Mouse (Mus musculus) C2C12 (cell line): Measurements from ENCODE around the gene Caprin1.

Experiments used
- CEBPB ChIP-seq: IDR thresholded peaks from one replicate; pipeline ENCODE4 v1.6.1; 2011; ENCODE audit warnings: low read depth, mild to moderate bottlenecking, control low read depth, moderate library complexity
- CTCF ChIP-seq: IDR thresholded peaks from one replicate; pipeline ENCODE4 v1.5.1; 2011; ENCODE audit not compliant: control insufficient read depth, insufficient read depth, insufficient read length
- FOSL1 ChIP-seq: IDR thresholded peaks from one replicate; pipeline ENCODE4 v1.8.0; 2011; ENCODE audit warnings: mild to moderate bottlenecking, low read length; ENCODE audit not compliant: poor library complexity, insufficient read depth, severe bottlenecking
- MAX ChIP-seq: IDR thresholded peaks from one replicate; pipeline ENCODE4 v1.6.1; 2011; ENCODE audit warnings: mild to moderate bottlenecking, control low read depth
- MYOD1 ChIP-seq: IDR thresholded peaks from one replicate; pipeline ENCODE4 v1.6.1; 2011; ENCODE audit warnings: low read depth; ENCODE audit not compliant: control insufficient read depth, insufficient read length
- MYOG ChIP-seq: IDR thresholded peaks from one replicate; pipeline ENCODE4 v1.6.1; 2011; ENCODE audit not compliant: control insufficient read depth, insufficient read length; ENCODE audit errors: extremely low read depth
- USF1 ChIP-seq: IDR thresholded peaks from one replicate; pipeline ENCODE4 v1.6.1; 2011; ENCODE audit warnings: low read depth, mild to moderate bottlenecking, control low read depth, moderate library complexity

DNA sequence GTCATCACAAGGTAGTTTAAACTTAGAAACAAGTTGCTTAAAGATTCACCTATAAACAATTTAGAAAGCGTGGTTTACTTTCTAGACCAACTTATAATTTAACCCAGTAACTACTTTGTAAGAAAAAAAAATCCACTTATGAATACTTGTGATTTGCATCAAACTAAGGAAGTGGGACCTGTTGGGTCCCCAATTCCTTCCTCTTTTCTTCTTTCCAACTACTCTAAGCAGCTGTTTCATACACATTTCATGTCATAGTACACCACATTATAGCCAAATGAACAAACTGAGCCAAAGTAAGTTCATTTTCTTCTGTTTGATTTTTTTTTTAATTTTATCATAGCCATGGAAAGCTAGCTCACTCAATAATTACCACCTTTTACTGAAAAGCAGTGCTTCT is 11.7 kb downstream of the Caprin1 start:
- TF ChIP-seq USF1 (no peak), CTCF (no peak), MYOD1 (no peak), MAX (no peak), CEBPB (no peak), MYOG (no peak), FOSL1 (no peak)
